Mouse (Mus musculus): ENCODE measurements at regions not wholly inside any gene's neighbourhood (a gene's known extent, or its start where the extent isn't known, plus 50 kb on each side); places are given as distances from the start of the nearest gene placed in this dataset.

DNA sequence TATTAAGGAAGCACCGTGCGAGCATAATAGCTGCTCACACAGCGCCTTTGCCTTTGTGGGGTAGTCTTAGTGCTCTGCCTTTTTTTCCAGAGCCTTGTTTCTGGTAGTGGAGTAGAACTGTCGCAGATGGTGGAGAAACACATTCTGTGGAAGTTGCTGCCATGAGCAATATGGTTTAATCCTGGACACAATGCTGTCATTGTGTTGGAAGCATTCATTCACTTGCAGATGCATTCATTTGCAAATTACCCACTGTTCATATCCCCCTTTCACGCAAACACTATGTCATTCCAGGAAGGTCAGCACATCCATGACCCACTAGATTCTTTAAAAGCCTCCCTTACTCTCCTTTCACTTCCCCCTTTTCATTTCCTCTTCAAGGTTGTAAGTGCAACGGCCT is 219.7 kb upstream of the Cdh6 start:
- TF ChIP-seq CTCF (IDR thresholded peaks at IDR 0.05; ENCODE audit: low read depth) (no peak), EP300 (IDR thresholded peaks at IDR 0.05; ENCODE audit: low read depth) (no peak)
- 52% methylated on average over 6 of the region's 6 CpGs for whole genome bisulfite sequencing (ENCODE audit: insufficient replicate concordance)
- Histone ChIP-seq H3K36me3 (replicated peaks; ENCODE audit: insufficient read depth, low read length) (no peaks in the 10 kb centered on the region), H3K4me3 (ENCODE audit: low read depth, low read length) (no peak overlapping the region), H3K9ac (replicated peaks) (no peak overlapping the region), H3K27me3 (ENCODE audit: insufficient read depth, low read length) (no peaks in the 10 kb centered on the region), H3K4me1 (ENCODE audit: insufficient read depth) (no peaks in the 10 kb centered on the region), H3K9me3 (ENCODE audit: low read length) (no peaks in the 10 kb centered on the region), H3K27ac (ENCODE audit: low read depth) (no peak overlapping the region), H3K4me2 (ENCODE audit: low read depth, low read length) (no peak overlapping the region)
- DNase-seq (no peak), ATAC-seq (peak; percentile 36; the same call in 1 of the 2 replicates)

DNA sequence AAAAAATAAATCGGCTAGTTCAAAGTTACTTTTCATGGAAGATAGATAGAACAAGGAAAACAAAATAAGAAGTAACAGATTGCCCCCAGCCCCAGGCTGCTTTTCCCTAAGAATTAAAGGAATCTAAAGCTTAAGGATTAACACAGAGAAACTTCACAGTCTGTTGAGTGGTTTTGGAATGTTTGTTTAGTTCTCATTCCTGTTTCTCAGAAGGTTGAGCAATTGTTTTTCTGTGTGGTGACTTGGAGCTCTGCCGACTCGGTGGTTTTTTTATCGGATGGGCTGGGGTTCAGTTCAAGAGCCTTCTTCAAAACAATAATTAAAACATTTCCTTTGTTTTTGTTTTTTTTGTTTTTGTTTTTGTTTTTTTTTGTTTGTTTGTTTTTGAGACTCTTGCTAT is 217.9 kb upstream of the Cdh6 start:
- ATAC-seq: no peak
- DNase-seq: no peak
- H3K36me3 ChIP-seq (replicated peaks; ENCODE audit: insufficient read depth, low read length): no peaks in the 10 kb centered on the region
- H3K4me3 ChIP-seq (ENCODE audit: low read depth, low read length): no peak overlapping the region
- H3K27ac ChIP-seq (ENCODE audit: low read depth): no peak overlapping the region
- H3K9me3 ChIP-seq (ENCODE audit: low read length): no peaks in the 10 kb centered on the region
- no peak overlapping the region for H3K4me2 ChIP-seq (ENCODE audit: low read depth, low read length)
- no peaks in the 10 kb centered on the region for H3K4me1 ChIP-seq (ENCODE audit: insufficient read depth)
- no peak for TF ChIP-seq CTCF (IDR thresholded peaks at IDR 0.05; ENCODE audit: low read depth)
- no peak for TF ChIP-seq EP300 (IDR thresholded peaks at IDR 0.05; ENCODE audit: low read depth)
- H3K9ac ChIP-seq (replicated peaks): no peak overlapping the region
- no peaks in the 10 kb centered on the region for H3K27me3 ChIP-seq (ENCODE audit: insufficient read depth, low read length)
- whole genome bisulfite sequencing (ENCODE audit: insufficient replicate concordance): 62% methylated on average over 4 of the region's 4 CpGs

DNA sequence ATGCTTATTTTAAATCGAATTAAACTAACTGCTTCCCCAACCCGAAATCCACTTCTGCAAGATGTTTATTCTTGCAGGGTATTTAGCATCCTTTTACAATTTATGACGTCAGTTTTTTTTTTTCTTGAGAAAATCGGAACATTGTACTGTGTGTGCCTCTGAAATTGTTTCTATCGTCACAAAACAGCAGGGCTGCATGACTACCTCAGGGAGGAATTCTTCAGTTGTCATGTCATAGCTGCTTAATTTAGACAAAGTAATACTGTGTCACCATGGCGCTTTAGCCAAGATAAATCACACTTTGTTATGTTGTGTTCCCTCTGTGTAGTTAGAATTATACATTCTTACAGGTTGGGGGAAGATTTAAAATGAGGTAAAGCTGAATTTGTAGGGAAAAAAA is 211.3 kb upstream of the Cdh6 start:
- Histone ChIP-seq H3K9ac (replicated peaks) (no peak overlapping the region), H3K4me3 (ENCODE audit: low read depth, low read length) (no peak overlapping the region), H3K27ac (ENCODE audit: low read depth) (no peak overlapping the region), H3K4me1 (ENCODE audit: insufficient read depth) (no peaks in the 10 kb centered on the region), H3K9me3 (ENCODE audit: low read length) (no peaks in the 10 kb centered on the region), H3K27me3 (ENCODE audit: insufficient read depth, low read length) (no peaks in the 10 kb centered on the region), H3K4me2 (ENCODE audit: low read depth, low read length) (no peak overlapping the region), H3K36me3 (replicated peaks; ENCODE audit: insufficient read depth, low read length) (no peaks in the 10 kb centered on the region)
- DNase-seq: no peak
- ATAC-seq: no peak
- no peak for TF ChIP-seq EP300 (IDR thresholded peaks at IDR 0.05; ENCODE audit: low read depth)
- TF ChIP-seq CTCF (IDR thresholded peaks at IDR 0.05; ENCODE audit: low read depth): no peak
- 51% methylated on average over 6 of the region's 6 CpGs for WGBS (ENCODE audit: insufficient replicate concordance)

GRCm38 (mm10) chr15:13375590-13375989 is 202.1 kb upstream of the Cdh6 start:
- Histone ChIP-seq H3K4me1 (ENCODE audit: insufficient read depth) (no peaks in the 10 kb centered on the region), H3K4me2 (ENCODE audit: low read depth, low read length) (no peak overlapping the region), H3K9ac (replicated peaks) (no peak overlapping the region), H3K4me3 (ENCODE audit: low read depth, low read length) (no peak overlapping the region), H3K9me3 (ENCODE audit: low read length) (no peaks in the 10 kb centered on the region), H3K27ac (ENCODE audit: low read depth) (no peak overlapping the region), H3K27me3 (ENCODE audit: insufficient read depth, low read length) (no peaks in the 10 kb centered on the region), H3K36me3 (replicated peaks; ENCODE audit: insufficient read depth, low read length) (no peaks in the 10 kb centered on the region)
- DNase-seq (no peak), ATAC-seq (no peak)
- WGBS (ENCODE audit: insufficient replicate concordance): 79% methylated on average over 3 of the region's 3 CpGs
- TF ChIP-seq EP300 (IDR thresholded peaks at IDR 0.05; ENCODE audit: low read depth) (no peak), CTCF (IDR thresholded peaks at IDR 0.05; ENCODE audit: low read depth) (no peak)

DNA sequence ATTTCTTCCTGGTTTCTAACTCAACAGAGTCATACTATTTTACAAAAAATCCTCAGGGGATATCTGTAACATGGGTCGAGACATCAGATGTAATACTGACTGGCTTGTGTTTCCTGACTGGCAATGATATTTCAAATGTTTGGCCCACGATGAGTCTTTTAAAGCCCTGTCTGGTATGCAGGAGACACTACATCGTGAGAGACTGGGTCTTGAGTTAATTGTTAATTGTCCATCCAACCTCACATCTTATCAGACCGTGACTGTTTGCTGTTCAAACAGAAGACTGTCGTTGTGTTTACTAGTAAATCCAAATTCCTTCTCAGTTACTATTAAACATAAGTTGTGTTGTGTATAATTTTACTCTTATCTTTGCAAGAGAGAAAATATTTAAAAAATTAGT is 195.3 kb upstream of the Cdh6 start:
- no peak overlapping the region for H3K27ac ChIP-seq (ENCODE audit: low read depth)
- no peaks in the 10 kb centered on the region for H3K9me3 ChIP-seq (ENCODE audit: low read length)
- no peak for DNase-seq
- H3K4me3 ChIP-seq (ENCODE audit: low read depth, low read length): no peak overlapping the region
- ATAC-seq: no peak
- no peaks in the 10 kb centered on the region for H3K36me3 ChIP-seq (replicated peaks; ENCODE audit: insufficient read depth, low read length)
- no peak overlapping the region for H3K4me2 ChIP-seq (ENCODE audit: low read depth, low read length)
- no peak overlapping the region for H3K9ac ChIP-seq (replicated peaks)
- no peaks in the 10 kb centered on the region for H3K27me3 ChIP-seq (ENCODE audit: insufficient read depth, low read length)
- no peak for TF ChIP-seq CTCF (IDR thresholded peaks at IDR 0.05; ENCODE audit: low read depth)
- 45% methylated on average over 5 of the region's 5 CpGs for WGBS (ENCODE audit: insufficient replicate concordance)
- no peaks in the 10 kb centered on the region for H3K4me1 ChIP-seq (ENCODE audit: insufficient read depth)

DNA sequence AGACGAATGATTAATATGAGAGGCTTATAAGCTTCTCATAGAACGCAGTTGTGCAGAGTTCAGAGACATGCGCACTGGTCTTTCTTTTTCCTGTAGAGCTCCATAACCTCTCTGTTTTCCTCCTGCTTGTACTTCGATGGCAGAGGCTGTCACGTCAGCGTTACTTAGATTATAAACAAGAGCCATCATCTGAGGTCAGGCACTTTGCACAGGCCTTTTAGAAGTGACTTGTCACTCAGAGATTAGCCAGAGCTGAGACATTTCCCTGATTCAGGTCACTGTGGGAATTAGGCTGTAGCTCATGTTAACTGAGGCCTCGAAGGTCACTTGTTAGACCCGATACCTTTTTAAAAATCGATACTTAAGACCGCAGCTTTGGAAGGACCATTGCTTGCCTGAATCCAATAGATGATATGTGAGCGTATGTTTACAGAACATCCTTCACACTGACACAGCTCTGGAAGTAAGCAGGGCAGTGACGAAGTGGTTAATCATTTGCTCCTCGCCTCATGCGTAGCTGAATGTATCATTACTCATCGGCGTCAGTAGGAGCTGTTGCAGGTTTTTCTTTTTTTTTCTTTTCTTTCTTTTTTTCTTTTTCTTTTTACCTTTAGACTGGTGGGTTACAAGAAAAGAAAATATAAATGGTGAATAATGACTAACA is 193.9 kb upstream of the Cdh6 start:
- no peak overlapping the region for H3K4me2 ChIP-seq (ENCODE audit: low read depth, low read length)
- no peak overlapping the region for H3K9ac ChIP-seq (replicated peaks)
- DNase-seq (no peak), ATAC-seq (no peak)
- no peaks in the 10 kb centered on the region for H3K27me3 ChIP-seq (ENCODE audit: insufficient read depth, low read length)
- no peaks in the 10 kb centered on the region for H3K9me3 ChIP-seq (ENCODE audit: low read length)
- no peak overlapping the region for H3K4me3 ChIP-seq (ENCODE audit: low read depth, low read length)
- WGBS (ENCODE audit: insufficient replicate concordance): 55% methylated on average over 16 of the region's 16 CpGs
- no peaks in the 10 kb centered on the region for H3K4me1 ChIP-seq (ENCODE audit: insufficient read depth)
- H3K36me3 ChIP-seq (replicated peaks; ENCODE audit: insufficient read depth, low read length): no peaks in the 10 kb centered on the region
- no peak overlapping the region for H3K27ac ChIP-seq (ENCODE audit: low read depth)
- TF ChIP-seq CTCF (IDR thresholded peaks at IDR 0.05; ENCODE audit: low read depth) (no peak), EP300 (IDR thresholded peaks at IDR 0.05; ENCODE audit: low read depth) (no peak)

DNA sequence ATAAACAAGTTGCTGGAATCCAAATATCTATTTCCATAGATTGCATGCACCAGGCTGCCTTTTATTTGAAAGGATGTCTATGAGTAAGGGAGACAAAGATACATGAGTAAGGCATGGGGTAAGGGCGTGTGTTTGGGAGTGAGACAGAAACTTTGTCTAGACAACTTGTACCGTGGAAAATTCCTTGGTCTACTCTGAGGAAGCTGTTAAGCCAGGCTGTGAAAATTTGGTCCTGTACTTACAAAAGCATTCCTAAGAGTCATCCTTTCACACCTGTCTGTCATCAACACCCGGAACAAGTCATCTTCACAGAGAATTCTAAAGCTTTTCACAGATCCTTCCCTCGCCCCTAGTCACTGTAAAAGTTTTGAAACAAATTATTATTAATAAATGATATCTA is 193.1 kb upstream of the Cdh6 start:
- no peaks in the 10 kb centered on the region for H3K36me3 ChIP-seq (replicated peaks; ENCODE audit: insufficient read depth, low read length)
- H3K27me3 ChIP-seq (ENCODE audit: insufficient read depth, low read length): no peaks in the 10 kb centered on the region
- no peak overlapping the region for H3K4me3 ChIP-seq (ENCODE audit: low read depth, low read length)
- no peak overlapping the region for H3K4me2 ChIP-seq (ENCODE audit: low read depth, low read length)
- no peaks in the 10 kb centered on the region for H3K9me3 ChIP-seq (ENCODE audit: low read length)
- DNase-seq (no peak), ATAC-seq (no peak)
- H3K4me1 ChIP-seq (ENCODE audit: insufficient read depth): no peaks in the 10 kb centered on the region
- H3K27ac ChIP-seq (ENCODE audit: low read depth): no peak overlapping the region
- TF ChIP-seq CTCF (IDR thresholded peaks at IDR 0.05; ENCODE audit: low read depth): no peak
- TF ChIP-seq EP300 (IDR thresholded peaks at IDR 0.05; ENCODE audit: low read depth): no peak
- H3K9ac ChIP-seq (replicated peaks): no peak overlapping the region
- 57% methylated on average over 4 of the region's 4 CpGs for WGBS (ENCODE audit: insufficient replicate concordance)

All from liver, postnatal 0 days (tissue).